Mouse (Mus musculus) stomach, postnatal 0 days (tissue): ENCODE results near the gene Golga4. TPM values are rescaled to one million over a fixed set of nuclear protein-coding genes. Genes with fewer than 3 reads are reported as not detected.
A peak's percentile ranks its signal among the peaks of the same experiment; 100 is the strongest.

Source experiments
- ATAC-seq: fragments of 200-750 bp; cut with Nextera tagmentation; 2 replicates; pipeline ENCODE4 v1.8.0; 2017; ENCODE audit not compliant: low FRiP score, low TSS enrichment
- DNase-seq: peaks from one replicate; pipeline ENCODE4 v3.0.0-alpha.2; 2016; ENCODE audit warnings: low spot score
- H3K27ac ChIP-seq: fragments of 300-500 bp; sonication (generic); replicated peaks from 2 replicates; pipeline ENCODE4 v1.5.1; 2014; ENCODE audit warnings: mild to moderate bottlenecking, control low read depth
- H3K27me3 ChIP-seq: fragments of 300-500 bp; sonication (generic); 2 replicates; pipeline ENCODE4 v1.6.1; 2014; ENCODE audit warnings: low read length; ENCODE audit not compliant: control insufficient read depth, insufficient read depth
- H3K36me3 ChIP-seq: fragments of 300-500 bp; sonication (generic); 2 replicates; pipeline ENCODE4 v1.6.1; 2014; ENCODE audit warnings: low read length, mixed read lengths; ENCODE audit not compliant: control insufficient read depth, insufficient read depth
- H3K4me1 ChIP-seq: fragments of 300-500 bp; sonication (generic); replicated peaks from 2 replicates; pipeline ENCODE4 v1.6.1; 2014; ENCODE audit warnings: antibody characterized with exemption; ENCODE audit not compliant: control insufficient read depth, insufficient read depth
- H3K4me2 ChIP-seq: fragments of 300-500 bp; sonication (generic); replicated peaks from 2 replicates; pipeline ENCODE4 v1.6.1; 2014; ENCODE audit warnings: low read depth, mild to moderate bottlenecking, control low read depth, moderate library complexity
- H3K4me3 ChIP-seq: fragments of 300-500 bp; sonication (generic); 2 replicates; pipeline ENCODE4 v1.5.1; 2014; ENCODE audit warnings: low read depth, low read length, control low read depth
- H3K9ac ChIP-seq: fragments of 300-500 bp; sonication (generic); 2 replicates; pipeline ENCODE4 v1.6.1; 2014; ENCODE audit warnings: mild to moderate bottlenecking, low read length, control low read depth, mixed read lengths
- H3K9me3 ChIP-seq: fragments of 300-500 bp; sonication (generic); 2 replicates; pipeline ENCODE4 v1.6.1; 2016; ENCODE audit warnings: low read length; ENCODE audit not compliant: control insufficient read depth
- CTCF ChIP-seq: IDR thresholded peaks from 2 replicates; pipeline ENCODE4 v1.5.1; 2016; ENCODE audit warnings: antibody characterized with exemption, low read depth, mild to moderate bottlenecking, moderate library complexity
- EP300 ChIP-seq: optimal IDR thresholded peaks from 2 replicates; pipeline ENCODE3; 2016; ENCODE audit warnings: antibody characterized with exemption
- WGBS: fragments of 180-500 bp; shearing (Covaris S2); extraction: QIAGEN DNeasy Blood & Tissue Kit; methylation state at CpG from one replicate; pipeline ENCODE4 v1.1.7; 2014; 5-methylcytosine and 5-hydroxymethylcytosine counted together
- polyA plus RNA-seq: library from polyadenylated mRNA; unstranded; fragments of >200 nt; fragmentation: Nextera tagmentation; extraction: Ambion mirVana; gene quantifications from 2 replicates; pipeline ENCODE4 v1.2.1, GENCODE M21; 2015

Gene Golga4
- polyA plus RNA-seq, 1 experiment from 2014 or later: 34.2 TPM

DNA sequence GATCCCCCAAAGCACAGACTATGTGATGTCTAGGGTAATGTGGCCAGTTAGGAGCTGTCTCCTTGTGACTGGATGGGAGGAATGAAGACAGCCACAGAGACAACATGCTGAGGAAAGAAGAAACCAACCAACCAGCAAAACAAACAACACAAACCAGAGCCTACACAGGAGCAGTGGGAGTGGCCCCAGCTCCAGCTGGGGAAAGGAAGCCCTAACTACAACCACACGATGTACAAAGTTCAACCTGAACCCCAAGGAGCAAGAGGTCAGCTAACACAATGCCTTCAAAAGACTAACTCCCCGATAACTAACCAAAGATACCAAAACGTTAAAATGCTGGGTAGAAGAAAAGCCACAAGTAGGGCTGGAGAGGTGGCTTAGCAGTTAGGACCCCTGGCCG lies 81.0 kb downstream of the Golga4 start:
- H3K4me2 ChIP-seq: no peak overlapping the region
- TF ChIP-seq EP300 (no peak), CTCF (no peak)
- H3K36me3 ChIP-seq: peaks cover 4% of the 10 kb centered on the region; the same call in 1 of the 2 replicates
- H3K4me3 ChIP-seq: no peak overlapping the region
- ATAC-seq (no peak), DNase-seq (no peak)
- no peaks in the 10 kb centered on the region for H3K9me3 ChIP-seq
- H3K9ac ChIP-seq: no peak overlapping the region
- H3K27me3 ChIP-seq: no peaks in the 10 kb centered on the region
- H3K27ac ChIP-seq: no peak overlapping the region
- WGBS: 52% methylated on average over 4 of the region's 4 CpGs
- no peaks in the 10 kb centered on the region; the same call in 1 of the 2 replicates for H3K4me1 ChIP-seq

DNA sequence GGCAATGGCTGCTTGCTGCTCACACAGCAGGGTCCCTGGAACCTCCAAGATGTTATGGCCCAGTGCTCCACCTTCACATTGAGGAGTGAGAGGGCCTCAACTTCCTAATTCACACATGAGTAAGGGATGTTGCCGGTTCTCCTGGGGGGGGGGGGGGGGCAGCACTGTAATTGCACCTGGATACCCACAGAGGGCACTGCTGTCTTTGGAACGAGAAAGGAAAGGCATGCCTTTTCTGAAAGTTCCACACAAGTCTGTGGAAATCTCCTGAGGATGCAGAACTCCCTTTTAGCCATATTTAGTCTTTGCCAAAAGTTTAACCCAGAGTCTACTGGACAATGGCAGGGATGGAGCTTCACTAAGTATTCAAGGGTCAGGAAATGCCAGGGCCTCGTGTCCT lies 83.2 kb downstream of the Golga4 start:
- Histone ChIP-seq H3K9ac (no peak overlapping the region), H3K9me3 (no peaks in the 10 kb centered on the region), H3K27ac (no peak overlapping the region), H3K4me3 (no peak overlapping the region), H3K4me2 (no peak overlapping the region), H3K4me1 (no peaks in the 10 kb centered on the region; the same call in 1 of the 2 replicates), H3K36me3 (no peaks in the 10 kb centered on the region), H3K27me3 (no peaks in the 10 kb centered on the region)
- WGBS: 17% methylated on average over 3 of the region's 3 CpGs
- ATAC-seq (no peak), DNase-seq (peak; percentile 65)
- TF ChIP-seq EP300 (no peak), CTCF (peak; percentile 87)

- peak overlapping the region; percentile 35; the same call in 1 of the 2 replicates for H3K27ac ChIP-seq
- ATAC-seq: peak; percentile 78
These were observed 84.2 kb downstream of the Golga4 start for GRCm38 (mm10) chr9:118590230-118590629.

GRCm38 (mm10) chr9:118591633-118592032 lies 85.6 kb downstream of the Golga4 start:
- no peak overlapping the region for H3K4me2 ChIP-seq
- H3K27ac ChIP-seq: no peak overlapping the region
- no peaks in the 10 kb centered on the region for H3K9me3 ChIP-seq
- no peaks in the 10 kb centered on the region; the same call in 1 of the 2 replicates for H3K4me1 ChIP-seq
- DNase-seq (no peak), ATAC-seq (no peak)
- no peak overlapping the region for H3K9ac ChIP-seq
- no peaks in the 10 kb centered on the region for H3K36me3 ChIP-seq
- H3K27me3 ChIP-seq: no peaks in the 10 kb centered on the region
- WGBS: 73% methylated on average over 6 of the region's 6 CpGs
- H3K4me3 ChIP-seq: no peak overlapping the region
- TF ChIP-seq EP300 (no peak), CTCF (no peak)

More at GRCm38 (mm10) chr9:118590230-118590629, 84.2 kb downstream of the Golga4 start:
- TF ChIP-seq EP300 (no peak), CTCF (no peak)
- Histone ChIP-seq H3K4me3 (no peak overlapping the region), H3K4me2 (no peak overlapping the region), H3K9ac (no peak overlapping the region), H3K36me3 (no peaks in the 10 kb centered on the region), H3K4me1 (no peaks in the 10 kb centered on the region; the same call in 1 of the 2 replicates), H3K27me3 (no peaks in the 10 kb centered on the region), H3K9me3 (no peaks in the 10 kb centered on the region)
- WGBS: 46% methylated on average over 7 of the region's 7 CpGs
- DNase-seq: peak; percentile 83

DNA sequence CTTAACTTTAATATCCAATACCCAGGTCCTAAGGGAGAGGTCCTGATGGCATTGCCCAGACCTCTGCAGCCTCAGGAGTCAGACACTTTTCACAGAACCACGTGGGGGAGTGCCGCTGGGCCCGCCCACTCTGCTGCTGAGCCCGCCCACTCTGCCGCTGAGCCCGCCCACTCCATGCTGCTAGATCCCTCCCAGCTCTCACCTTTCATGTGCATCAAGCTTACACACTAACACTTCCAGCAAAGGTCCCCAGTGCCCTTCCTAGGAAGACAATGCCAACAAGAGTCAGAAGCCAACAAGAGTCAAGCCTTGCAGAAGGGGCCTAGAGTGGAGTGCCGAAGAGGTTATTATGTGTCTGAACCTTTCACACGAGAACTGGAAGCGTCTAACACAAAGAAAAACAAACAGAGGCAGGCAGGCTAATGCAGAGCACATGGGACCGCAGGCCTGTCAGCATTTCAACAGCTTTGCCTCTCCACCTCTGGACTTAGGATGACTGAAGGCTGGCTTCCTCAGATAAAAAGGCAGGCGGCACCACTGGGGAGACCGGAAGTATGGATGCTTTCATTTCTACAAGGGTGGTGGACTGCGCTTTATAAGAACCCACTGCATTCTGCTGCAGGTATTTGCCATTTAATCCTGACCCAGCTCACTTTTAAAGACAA lies 86.7 kb downstream of the Golga4 start:
- Histone ChIP-seq H3K36me3 (no peaks in the 10 kb centered on the region), H3K9ac (no peak overlapping the region), H3K9me3 (no peaks in the 10 kb centered on the region), H3K4me2 (peak overlapping the region; percentile 31), H3K27me3 (no peaks in the 10 kb centered on the region), H3K4me3 (no peak overlapping the region), H3K27ac (no peak overlapping the region), H3K4me1 (no peaks in the 10 kb centered on the region; the same call in 1 of the 2 replicates)
- 41% methylated on average over 13 of the region's 13 CpGs for WGBS
- no peak for TF ChIP-seq EP300
- TF ChIP-seq CTCF: no peak
- ATAC-seq: peak; percentile 69
- peak; percentile 83 for DNase-seq

DNA sequence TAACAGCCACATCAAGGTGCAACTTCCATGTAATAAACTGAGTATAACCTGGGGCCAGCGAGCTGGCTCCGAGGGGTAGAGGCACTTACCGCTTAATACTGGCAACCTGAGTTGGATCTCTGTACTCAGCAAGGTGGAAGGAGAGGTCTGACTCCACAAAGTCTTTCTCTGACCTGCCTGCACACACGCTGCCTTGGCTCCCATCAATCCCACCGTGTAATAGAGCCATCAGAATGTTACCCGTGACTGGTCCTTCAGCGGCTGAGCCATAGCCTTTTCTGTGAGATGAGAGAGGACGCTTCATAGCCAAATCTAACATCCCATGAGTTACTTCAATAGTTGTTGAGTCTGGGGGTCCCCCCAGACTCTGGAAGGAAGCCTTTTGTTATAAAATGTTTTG lies 87.4 kb downstream of the Golga4 start:
- no peak for TF ChIP-seq CTCF
- TF ChIP-seq EP300: no peak
- no peaks in the 10 kb centered on the region for H3K27me3 ChIP-seq
- no peak overlapping the region for H3K4me2 ChIP-seq
- 82% methylated on average over 8 of the region's 8 CpGs for whole genome bisulfite sequencing
- no peaks in the 10 kb centered on the region; the same call in 1 of the 2 replicates for H3K4me1 ChIP-seq
- DNase-seq: no peak
- H3K4me3 ChIP-seq: no peak overlapping the region
- H3K9ac ChIP-seq: no peak overlapping the region
- no peaks in the 10 kb centered on the region for H3K9me3 ChIP-seq
- ATAC-seq: no peak
- no peaks in the 10 kb centered on the region for H3K36me3 ChIP-seq
- H3K27ac ChIP-seq: no peak overlapping the region
